Mouse (Mus musculus) frontal cortex, adult (tissue): ENCODE measurements at regions not wholly inside any gene's neighbourhood (a gene's known extent, or its start where the extent isn't known, plus 50 kb on each side); places are given as distances from the start of the nearest gene placed in this dataset.

Source experiments
- ATAC-seq: cut with Nextera tagmentation; 2 replicates; pipeline ENCODE4 v1.9.2; 2017; ENCODE audit warnings: mild to moderate bottlenecking, moderate library complexity, mixed read lengths; ENCODE audit not compliant: low TSS enrichment

DNA sequence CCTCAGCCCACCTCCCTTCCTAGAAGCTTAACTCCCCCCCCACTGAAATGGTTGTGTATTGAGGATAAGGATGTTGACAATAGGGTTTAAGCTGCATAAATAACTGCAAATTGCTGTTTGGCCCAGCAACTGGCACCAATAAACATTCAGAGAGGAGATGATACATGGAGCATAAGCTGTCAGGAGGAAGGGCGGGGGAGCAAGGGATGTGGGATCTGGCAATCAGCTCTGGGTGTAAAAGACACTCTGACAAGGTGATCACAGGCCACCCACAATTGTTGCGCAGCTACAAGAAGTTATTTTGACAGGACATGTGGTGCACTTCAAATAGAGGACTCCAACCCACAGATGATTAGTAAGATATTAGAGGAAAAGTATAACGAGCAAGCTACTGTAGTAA lies 83.8 kb upstream of the Tbc1d5 start:
- no peak for ATAC-seq

DNA sequence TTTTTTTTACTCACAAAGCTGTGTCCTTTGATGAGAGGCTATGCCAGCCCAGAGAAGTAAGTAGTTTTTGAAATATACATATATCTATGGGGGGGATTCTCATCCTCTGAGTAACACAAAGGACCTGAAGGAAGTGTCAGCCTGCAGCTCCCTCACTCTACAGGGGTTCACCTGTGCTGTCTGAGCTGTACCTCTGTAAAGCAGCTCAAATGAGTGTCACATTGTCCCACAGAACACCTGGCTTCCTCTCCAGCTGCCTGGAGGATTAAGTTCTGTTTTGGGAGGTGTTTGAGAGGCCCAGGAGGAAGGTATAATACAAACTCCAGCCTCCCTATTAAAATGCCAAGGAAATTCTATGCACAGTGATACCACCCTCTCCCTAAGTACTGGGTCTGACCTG lies 83.3 kb upstream of the Tbc1d5 start:
- no peak for ATAC-seq

DNA sequence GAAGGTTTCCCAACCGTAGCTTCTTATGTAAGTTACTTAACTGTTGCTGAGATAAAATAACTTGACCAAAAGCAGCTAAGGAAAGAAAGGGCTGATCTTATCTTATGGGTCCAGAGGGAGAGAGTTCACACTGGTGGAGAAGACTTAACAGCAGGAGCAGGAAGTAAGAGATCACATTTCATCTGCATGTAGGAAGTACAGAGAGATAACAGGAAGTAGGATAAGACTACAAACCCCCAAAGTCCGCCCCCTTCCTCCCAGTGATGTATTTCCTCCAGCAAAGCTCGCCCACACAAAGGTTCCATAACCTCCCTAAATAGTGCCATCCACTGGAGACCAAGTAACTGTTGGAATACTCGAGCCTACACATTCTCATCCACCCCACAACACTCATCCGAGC lies 79.2 kb upstream of the Tbc1d5 start:
- ATAC-seq = no peak

DNA sequence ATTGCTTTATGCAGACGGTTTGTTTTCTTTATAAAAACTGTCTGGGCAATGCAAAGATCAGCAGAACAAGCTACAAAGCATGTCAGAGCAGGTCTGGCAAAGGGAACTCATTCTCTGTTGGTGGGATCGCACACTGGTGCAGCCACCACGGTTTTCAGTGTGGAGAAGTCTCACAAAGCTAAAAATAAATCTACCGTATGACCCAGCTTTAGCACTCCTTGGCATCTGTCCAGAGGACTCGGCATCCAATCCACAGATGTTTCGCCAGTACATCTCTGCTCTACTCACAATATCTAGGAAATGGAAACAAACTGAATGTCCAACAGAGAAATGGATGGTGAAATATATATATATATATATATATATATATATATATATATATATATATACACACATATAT lies 69.4 kb upstream of the Tbc1d5 start:
- ATAC-seq = no peak

DNA sequence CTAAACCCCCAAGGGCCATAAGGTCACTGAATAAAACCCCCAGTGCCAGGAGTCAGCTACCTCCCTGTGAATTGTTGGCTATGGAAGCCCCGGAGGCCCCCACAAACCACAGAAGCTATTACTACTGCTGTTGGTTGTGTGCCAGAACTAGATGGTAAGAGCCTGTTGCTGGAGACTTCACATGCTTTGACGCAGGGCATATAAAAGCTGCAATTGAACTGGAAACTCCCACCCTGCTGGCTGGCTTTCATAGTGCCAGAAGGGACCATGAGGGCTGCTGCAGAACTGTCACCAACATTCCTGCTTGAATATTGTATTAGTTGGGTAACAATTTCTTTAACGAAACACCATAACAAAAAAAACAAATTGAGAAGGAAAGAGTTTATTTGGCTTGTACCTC lies 66.9 kb upstream of the Tbc1d5 start:
- no peak for ATAC-seq

DNA sequence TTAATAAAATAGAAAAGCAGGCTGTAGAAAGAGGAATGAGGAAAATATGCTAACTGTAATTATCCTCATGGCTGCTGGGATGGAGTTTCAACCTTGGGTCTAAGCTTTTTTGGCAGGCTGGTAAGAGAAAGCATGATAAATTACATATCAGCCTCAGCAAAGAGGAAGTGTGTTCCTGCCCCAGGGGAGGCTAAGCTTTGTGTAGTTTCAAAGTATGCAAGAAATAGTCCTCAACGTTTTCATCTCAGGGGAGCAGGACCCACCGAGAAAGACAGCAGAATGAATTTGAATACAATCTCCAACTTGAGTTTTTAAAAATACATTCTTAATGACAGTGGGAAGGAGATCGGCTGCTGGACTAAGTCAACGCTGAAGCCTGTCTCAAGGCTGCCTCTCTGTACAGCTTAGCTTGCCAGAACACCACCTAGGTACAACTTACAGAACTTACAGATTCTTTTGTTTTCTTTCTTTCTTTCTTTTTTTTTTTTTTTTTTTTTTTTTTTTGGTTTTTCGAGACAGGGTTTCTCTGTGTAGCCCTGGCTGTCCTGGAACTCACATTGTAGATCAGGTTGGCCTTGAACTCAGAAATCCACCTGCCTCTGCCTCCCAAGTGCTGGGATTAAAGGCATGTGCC lies 61.3 kb upstream of the Tbc1d5 start:
- no peak for ATAC-seq

DNA sequence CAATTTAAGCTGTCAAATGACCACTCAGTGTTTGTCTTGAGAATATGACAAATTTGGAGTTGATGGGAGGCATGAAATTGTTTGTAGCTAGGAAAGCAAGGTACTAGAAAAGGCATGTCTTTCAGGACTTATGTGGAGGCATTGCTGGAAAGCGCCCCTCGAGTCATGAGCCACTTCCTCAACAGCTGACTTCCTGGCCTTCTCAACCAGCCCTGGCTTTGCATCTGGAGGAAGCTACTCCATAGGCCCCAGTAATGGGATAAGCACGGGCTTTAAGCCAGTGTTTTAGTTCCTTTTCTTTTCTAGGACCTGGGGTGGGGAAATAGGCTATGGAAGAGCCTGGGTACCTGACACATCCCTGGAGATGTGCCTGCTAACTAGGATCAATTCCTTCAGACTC lies 60.3 kb upstream of the Tbc1d5 start:
- no peak for ATAC-seq
